Mouse (Mus musculus): ENCODE measurements around the gene Ccdc170.

- TF ChIP-seq USF1 (IDR thresholded peaks at IDR 0.05; ENCODE audit: low read depth) (no peak), POLR2A (IDR thresholded peaks at IDR 0.05; ENCODE audit: insufficient read length, low read depth) (no peak), MYOD1 (IDR thresholded peaks at IDR 0.05; ENCODE audit: control insufficient read depth in 1 of 3, insufficient read length in 2 of 3, low read depth in 2 of 3) (no peak), MAX (IDR thresholded peaks at IDR 0.05; ENCODE audit: low read depth) (no peak)
Measured at GRCm38 (mm10) chr10:4598244-4598842, 116.0 kb downstream of the Ccdc170 start.

Data from myocyte (in vitro differentiated cells).